Mouse (Mus musculus): ENCODE measurements around the gene Tprkb.
"Not testable (repeated sequence)": the region's sequence is repeated elsewhere in the genome, so short reads cannot be mapped to it uniquely, and the experiment has no call there.

Tprkb gene

DNA sequence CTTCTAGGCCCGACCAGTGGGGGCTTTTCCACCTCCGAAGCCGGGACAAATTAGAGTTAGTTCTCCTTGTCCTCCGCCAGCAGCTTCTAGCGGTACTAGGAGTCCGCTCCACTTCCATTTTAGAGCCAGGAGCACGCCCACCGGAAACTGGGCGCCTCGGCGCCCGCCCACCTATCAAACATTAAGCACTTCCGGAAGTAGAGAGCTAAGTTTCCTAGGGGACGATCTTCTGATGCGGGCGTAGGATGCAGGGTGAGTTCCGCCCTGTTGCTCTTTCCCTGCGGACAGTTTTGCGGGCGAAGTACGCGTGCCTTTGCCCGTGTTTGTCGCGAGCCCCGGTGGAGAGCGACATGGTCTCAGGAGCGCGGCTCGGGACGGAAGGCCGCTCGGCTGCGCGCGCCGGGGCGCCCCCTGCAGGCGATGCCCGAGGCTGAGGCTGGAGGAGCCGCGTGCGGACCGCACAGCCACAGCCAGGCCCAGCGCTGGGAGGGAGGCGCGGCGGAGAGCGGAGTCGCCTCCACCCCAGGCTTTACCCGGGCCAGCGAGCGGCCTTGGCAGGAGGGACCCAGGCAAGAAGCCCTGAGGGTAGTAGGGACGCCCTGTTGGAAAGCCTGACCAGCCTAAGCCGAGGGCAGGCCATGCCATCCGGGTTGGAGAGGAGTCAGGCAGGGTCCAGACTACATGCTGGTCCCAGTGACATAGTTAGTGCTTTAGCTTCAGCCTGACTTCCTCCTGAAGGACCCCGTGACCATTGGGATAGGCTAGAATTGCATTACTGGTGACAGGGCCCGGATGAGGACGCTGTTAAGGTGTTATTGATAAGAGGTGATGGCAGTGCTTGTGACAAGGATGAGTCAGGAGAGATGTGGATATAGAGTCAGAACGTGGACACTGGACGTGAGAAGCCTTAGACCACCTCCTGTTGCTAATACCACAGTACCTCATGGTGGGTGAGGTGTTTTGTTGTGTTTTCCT is 4.2 kb downstream of the Tprkb start, which contains the start of gene Nat8f1:
Gene Nat8f1 (minus strand): TSS at position 149 of the 975 bp plus-strand sequence.
- DNase-seq (ENCODE audit: low spot score) = peak; percentile 87

DNA sequence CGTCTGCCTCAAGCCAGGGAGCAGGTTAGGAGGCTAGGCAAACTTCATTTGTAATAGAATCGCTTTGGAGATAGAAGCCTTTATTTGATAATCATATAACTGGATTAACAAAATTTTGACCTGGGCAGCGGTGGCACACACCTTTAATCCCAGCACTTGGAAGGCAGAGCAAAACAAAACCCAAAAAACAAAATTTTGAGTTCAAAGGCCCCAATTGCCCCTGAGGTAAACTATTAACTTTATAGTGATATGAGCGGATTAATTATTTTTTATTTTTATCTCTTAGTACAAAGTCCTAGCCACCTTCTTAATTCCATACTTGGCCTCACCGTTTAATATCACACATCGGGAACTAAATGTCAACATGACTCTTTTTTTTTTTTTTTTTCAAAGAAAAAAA is 4.9 kb downstream of the Tprkb start:
- no peak for DNase-seq (ENCODE audit: low spot score)

DNA sequence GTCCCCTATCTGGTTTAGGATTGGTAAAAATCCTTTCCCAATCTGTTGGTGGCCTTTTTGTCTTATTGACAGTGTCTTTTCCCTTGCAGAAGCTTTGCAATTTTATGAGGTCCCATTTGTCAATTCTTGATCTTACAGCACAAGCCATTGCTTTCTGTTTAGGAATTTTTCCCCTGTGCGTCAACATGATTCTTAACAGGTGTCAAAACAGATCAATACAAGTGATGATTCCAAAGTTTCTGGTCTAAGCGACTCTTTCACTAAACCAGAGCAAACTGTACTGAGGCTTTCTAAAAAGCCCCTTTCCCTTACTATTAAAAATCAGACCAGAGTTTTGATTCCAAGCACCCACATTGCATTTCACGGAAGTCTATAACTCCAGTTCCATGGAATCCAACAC is 6.7 kb downstream of the Tprkb start:
- not testable (repeated sequence) for DNase-seq (ENCODE audit: low spot score)

DNA sequence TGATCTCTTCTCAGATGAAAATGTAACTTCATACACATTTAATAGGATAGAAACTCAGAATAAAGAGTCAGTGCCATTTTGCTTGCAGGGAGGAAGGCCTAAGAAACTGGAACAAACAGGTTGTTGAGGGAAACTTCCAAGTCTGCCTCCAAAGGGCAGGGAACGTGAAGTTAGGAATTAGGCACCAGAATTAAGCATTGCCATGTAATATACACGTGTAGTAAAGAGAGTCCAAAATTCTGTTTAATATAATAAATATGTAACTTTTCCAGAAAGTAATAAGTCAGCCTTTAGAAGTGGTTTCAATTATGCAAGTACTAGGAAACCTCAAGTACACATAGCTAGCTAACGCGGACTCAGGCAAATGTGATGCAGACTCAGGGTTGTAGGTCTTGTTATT is 7.7 kb downstream of the Tprkb start:
- DNase-seq (ENCODE audit: low spot score) = no peak

DNA sequence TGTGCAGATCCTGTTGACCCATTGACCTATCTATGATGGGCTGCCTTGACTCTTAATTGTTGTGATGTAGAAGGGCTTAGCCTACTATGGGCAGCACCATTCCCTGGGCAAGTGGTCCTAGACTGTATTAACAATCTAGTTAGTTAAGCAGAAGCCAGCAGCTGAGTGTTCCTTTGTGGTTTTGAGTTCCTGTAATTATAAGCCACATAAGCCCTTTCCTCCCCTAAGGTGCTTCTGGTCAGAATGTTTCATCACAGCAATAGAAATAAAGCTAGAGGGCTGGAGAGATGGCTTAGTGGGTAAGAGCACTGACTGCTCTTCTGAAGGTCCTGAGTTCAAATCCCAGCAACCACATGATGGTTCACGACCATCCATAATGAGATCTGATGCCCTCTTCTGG is 12.0 kb downstream of the Tprkb start:
- DNase-seq (ENCODE audit: low spot score) = no peak

DNA sequence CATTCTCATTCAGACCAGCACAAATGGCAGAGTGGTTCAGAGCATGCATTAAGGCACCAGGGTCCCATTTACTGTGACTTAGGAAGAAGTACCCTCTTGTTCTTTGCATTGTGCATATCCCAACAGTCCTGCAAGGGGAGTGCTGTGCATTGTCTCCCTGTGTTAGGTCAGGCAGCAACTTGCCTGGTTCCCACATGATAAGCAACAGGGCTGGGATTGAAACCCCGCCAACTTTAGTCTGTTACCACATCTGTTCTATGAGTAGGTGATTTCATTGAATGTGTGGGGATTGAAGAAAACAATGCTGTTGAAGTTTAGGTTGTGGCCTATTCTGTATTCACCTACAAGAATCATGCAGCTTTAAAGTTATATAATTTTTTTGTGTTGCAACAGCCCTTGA is 15.0 kb downstream of the Tprkb start:
- DNase-seq (ENCODE audit: low spot score) = no peak

DNA sequence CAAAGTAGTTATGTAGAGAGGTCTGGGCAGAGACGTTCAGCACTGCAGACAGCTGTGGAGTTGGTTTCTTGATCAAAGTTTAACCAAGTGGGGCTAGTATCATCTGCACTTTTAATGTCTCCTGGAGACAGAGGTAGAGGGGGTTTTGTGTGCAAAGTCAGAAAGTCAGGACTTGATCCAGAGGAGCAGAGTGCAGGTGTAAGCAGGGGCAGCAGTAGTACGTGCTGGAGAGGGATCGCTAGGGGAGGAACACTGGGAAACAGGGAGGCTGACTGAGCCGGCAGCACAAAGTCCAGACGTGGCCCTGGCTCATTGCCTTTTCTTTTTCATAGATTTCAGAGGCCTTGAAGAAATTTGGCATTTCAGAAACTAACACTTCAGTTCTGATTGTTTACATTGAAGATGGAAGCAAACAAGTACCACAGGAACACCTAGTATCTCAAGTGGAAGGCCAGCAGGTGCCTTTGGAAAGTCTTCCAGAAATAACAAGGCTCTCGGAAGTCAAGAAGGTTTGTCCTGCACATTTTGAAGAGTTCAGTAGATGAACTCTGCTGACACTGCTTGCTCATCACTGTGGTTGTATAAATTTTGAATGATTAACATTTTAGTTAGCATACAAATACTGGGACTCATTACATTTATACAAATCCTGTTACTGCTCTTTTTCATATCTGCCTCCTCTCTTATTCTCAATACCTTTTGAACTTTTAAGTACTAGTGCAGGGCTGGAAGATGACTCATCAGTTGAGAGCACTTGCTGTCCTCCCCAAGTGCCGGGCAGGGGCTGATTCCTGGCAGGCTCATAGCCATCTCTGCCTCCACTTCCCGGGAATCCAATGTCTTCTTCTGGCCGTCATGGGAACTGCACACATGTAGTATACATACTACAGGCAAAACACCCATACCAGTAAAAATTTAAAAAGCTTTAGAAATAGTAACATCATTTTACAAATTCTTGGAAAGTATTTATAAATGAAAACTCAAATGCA is 16.1 kb downstream of the Tprkb start:
- no peak for DNase-seq (ENCODE audit: low spot score)

DNA sequence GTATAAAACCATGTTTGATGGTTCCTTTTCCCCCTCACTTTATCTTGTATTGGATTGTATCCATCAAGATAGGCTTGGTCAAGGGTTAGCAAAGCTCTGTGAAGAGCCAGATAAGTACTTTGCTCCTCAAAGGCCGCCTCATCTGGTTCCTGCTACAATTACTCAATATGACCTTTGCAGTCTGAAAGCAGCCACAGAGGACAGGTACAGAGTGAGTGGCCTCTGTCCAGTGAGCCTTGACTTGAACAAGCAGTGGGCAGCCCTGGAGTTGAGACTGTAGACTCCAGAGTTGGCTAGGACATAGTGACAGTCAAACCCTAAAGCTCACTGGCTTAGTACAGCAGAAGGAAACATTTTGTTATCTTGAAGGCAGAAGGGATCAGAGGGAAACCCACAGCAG is 17.6 kb downstream of the Tprkb start:
- no peak for DNase-seq (ENCODE audit: low spot score)

DNA sequence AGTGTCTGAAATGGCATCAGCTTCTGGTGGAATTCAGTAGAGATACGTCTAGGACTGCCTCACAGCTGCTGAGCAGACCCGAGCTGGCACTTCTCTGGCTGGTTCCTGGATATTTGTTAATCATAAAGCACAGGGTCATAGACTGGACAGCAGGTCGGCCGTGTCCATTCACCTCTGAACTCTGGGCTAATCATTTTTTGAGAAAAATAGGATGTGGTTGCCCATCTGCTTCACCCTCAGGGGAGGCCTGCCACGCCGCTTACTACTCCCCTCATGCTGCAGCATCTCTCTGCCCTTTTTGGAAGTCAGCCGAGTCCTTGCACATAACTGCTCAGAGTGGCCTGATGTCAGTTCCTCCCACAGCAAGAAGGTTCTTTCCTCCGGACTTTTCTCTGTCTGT is 22.4 kb downstream of the Tprkb start:
- no peak for DNase-seq (ENCODE audit: low spot score)

DNA sequence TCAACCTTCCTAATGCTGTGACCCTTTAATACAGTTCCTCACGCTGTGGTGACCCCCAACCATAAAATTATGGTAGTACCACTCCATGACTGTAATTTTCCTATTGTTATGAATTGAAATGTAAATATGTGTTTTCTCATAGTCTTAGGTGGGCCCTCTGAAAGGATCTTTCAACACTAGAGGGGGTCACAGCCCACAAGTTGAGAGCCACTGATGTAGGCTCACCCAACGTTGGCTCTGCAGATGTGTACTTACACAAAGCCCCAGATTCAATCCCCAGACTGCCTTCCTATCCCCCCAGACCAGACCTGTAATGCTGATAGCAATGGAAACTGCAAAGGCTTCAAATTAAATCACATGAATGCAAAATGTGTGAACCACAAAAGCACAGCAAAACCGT is 24.0 kb downstream of the Tprkb start:
- no peak for DNase-seq (ENCODE audit: low spot score)

DNA sequence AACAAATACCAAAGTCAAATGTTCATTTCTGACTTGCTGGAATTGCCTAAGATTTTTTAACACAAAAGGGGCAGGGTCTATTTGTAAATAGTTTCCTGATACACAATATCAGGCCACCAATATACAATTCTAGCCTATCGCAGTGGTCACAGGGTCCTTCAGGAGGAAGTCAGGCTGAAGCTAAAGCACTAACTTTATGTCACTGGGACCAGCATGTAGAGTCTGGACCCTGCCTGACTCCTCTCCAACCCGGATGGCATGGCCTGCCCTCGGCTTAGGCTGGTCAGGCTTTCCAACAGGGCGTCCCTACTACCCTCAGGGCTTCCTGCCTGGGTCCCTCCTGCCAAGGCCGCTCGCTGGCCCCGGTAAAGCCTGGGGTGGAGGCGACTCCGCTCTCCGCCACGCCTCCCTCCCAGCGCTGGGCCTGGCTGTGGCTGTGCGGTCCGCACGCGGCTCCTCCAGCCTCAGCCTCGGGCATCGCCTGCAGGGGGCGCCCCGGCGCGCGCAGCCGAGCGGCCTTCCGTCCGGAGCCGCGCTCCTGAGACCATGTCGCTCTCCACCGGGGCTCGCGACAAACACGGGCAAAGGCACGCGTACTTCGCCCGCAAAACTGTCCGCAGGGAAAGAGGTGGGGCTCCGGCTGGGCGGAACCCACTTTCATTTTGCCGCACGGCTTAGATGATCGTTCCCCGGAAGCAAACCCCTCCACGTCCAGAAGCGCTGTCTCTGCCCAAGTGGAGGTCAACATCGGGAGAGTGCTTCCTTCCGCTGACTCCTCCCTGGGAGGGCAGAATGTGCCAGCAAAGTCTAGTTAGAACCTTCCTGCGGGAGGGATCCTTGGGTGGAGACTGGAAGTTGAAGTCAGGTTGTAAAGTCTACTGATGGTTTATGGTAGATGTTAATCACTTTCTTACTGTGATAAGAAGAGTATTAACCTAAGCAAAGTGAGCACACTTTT is 25.1 kb downstream of the Tprkb start:
- peak; percentile 71 for DNase-seq (ENCODE audit: low spot score)

DNA sequence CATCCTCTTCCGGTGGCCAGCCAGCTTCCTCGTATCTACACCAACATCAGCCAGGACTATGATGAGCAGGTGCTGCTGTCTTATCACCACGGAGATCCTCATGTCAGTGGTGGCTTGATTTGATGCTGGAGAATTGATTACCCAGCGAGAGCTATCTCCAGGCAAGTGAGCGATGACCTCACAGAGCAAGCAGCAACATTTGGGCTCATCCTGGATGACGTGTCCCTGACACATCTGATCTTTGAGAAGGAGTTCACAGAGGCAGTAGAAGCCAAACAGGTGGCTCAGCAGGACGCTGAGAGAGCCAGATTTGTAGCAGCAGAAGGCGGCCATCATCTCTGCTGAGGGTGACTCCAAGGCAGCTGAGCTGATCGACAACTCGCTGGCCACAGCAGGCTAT is 27.0 kb downstream of the Tprkb start:
- DNase-seq (ENCODE audit: low spot score) = no peak

DNA sequence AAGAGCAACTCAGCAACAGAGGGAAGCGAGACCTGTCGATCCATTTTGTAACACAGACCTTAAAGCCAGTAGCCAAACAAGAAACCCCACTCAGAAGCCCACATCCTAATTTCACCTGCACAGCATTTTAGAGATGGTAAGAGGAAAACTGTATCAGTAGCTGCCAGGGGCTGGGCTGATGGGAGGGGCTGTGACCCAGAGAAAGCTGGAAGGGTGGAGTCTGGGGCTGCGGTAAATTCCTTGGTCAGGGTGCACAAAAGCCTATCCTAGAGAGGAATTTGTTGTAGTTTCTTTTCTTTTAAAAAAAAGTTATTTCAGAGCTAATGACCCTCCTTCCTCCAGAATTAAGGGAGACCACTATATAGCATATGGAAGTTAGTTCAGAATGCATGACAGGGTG is 30.8 kb downstream of the Tprkb start:
- no peak for DNase-seq (ENCODE audit: low spot score)

DNA sequence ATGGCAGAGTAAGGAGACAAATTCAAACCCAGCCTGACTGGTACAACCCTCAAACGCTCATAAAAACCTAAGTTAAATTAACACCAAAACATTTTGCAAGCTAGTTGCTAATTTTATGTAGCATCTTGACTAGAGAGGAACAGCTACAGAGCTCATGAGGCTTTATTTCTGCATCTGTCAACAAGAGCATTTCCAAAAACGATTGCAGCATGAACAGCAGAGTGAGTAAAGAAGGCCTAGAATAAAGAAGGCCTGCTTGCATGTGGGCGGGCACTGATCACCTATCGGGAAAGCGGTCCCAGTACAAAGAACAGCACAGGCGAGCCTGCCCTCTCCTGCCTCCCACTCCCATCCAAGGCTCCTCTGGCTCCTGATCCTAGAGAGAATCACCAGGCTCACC is 36.9 kb downstream of the Tprkb start:
- DNase-seq (ENCODE audit: low spot score) = no peak

DNA sequence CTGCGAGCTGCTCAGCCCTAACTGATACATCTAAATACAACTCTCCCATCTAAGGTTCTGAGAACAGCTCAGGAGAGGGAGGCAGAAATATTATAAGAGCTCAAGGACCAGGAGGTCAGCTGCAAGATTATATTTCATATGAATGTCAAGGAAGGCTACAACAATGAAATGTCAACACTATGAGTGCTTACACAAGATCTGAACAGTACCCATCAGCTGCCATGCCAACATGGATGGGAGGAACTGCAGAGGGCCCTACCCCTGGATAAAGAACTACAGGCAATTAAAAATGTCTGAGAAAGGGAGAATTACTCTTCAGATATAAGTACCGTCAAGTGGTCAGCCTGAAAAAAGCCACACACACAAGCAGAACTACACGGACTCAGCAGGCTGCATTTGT is 45.9 kb downstream of the Tprkb start:
- DNase-seq (ENCODE audit: low spot score) = no peak

DNA sequence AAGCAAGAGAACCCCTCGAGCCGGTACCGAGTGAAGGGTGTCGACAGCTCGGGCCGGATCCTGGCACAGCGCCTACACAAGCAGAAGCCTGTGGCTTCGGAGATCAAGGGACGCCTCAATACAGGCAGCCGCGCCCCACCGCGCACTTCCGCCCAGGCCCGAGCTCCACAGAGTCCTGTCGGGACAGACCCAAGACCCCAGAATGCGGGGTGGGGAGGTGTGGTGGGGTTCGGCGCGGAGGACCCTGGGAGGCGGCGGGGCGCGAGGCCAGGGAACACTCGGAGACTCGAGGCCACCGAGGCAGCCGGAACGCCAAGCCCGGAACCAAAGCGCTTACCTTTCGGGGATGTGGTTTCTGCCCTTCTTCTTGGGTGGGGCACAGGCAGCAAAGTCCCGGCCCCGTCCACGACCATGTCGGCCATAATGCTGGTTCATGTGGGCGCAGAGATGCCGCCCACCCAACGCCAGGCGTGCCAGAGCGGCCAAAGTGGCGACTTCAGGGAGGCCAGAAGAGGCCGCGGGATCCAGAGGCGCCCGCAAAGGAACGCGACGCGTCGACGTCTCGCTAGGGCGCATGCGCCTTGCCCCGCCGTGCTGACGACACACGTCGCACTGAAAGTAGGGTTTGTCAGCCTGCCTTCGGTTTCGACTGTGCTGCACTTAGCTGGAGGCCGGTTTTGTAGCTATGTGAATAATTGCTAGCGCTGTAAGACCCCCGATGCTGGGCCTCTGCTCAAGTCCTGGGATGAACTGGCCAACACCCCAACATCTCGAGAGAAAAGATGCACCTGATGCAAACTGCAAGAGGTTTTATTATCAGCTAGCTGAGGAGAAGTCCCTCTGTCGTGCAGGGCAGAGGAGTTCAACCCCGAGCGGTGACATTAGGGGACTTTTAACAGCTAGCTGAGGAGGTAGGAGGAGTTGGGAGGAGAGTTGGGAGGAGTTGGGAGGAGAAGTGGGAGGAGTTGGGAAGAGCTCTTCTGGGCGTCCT is 49.7 kb downstream of the Tprkb start, which contains the start of gene Dusp11:
Gene Dusp11 (minus strand): TSS at position 567 of the 991 bp plus-strand sequence.
- DNase-seq (ENCODE audit: low spot score) = peak; percentile 87

DNA sequence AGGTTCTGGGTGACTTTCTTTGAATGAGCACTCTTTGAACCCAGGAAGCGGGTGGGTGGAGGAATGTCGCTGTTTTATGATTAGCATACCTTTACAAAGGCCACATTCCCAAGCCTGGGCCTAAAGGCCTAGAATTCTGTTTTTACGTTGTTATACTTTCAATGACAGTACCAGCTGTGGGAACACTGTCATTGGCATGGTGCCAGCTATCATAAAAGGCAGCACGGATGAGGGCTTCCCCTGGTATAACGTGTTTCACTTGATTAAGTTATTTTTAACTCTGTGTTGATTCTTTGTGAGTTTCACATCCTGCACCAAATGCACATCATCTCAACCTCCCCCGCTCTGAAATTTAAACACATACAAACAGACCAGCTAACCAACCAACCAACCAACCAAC is 54.4 kb downstream of the Tprkb start:
- not testable (repeated sequence) for DNase-seq (ENCODE audit: low spot score)

DNA sequence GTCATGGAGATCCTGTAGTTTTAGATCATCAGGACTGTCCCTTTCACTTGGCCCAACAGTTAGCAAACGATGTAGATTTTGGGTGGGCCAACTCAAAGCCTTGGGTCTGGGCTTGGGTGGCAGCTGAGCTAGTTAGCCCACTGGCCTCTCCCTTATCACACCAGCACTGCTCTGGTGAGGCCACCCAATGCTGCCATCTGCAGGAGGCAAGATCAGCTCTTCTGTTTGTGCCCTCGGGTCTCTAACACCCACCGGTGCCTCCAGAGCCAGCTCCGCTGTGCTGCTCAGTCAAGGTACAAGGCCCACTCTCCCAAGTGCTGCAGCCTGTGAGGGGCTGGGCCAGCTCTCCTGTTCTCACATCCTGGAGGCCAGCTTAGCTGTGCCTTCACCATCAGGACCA is 55.0 kb downstream of the Tprkb start:
- no peak for DNase-seq (ENCODE audit: low spot score)

DNA sequence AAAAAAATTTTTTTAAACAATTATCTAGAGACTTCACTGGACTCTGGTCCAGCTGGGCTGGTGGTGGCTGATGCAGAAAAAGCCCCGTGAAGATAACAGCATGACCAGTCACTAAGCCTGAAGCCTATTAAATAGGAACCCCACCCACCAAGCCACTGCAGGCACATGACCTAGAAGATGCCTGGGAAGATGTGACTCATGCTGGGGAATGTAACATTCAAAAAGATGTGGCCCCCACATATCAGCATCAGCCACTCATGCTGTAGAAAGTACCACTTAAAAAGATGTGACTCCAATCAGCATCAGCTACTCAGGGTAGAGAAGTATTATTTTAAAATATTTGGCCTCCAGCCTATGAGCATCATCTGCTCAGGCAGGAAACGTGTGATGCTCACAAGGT is 58.2 kb downstream of the Tprkb start:
- DNase-seq (ENCODE audit: low spot score) = no peak

DNA sequence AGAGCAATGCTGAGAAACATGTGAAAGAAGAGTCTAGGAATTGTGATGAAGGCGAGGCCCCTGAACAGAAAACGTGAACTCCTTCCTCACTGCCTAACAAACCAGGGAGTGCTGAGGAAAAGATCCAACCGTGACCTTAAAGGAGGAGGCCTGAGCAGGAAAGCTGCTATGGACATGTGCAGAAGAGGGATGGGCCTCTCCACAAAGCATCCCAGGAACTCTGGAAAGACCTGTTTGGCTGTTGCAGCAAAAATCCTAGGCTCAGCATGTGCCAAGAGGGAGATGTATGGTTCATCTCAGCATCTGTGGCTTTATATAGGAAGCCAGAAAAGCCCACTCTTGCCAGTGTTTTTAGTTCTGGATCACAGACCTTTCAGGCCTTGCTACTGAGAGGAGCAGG is 61.0 kb downstream of the Tprkb start:
- DNase-seq (ENCODE audit: low spot score) = no peak
